Mouse (Mus musculus): ENCODE data around the gene Urm1. TPM values are rescaled to one million over a fixed set of nuclear protein-coding genes. Genes with fewer than 3 reads are reported as not detected.

Urm1 gene
- polyA plus RNA-seq, 1 experiment = 42.3 TPM

DNA sequence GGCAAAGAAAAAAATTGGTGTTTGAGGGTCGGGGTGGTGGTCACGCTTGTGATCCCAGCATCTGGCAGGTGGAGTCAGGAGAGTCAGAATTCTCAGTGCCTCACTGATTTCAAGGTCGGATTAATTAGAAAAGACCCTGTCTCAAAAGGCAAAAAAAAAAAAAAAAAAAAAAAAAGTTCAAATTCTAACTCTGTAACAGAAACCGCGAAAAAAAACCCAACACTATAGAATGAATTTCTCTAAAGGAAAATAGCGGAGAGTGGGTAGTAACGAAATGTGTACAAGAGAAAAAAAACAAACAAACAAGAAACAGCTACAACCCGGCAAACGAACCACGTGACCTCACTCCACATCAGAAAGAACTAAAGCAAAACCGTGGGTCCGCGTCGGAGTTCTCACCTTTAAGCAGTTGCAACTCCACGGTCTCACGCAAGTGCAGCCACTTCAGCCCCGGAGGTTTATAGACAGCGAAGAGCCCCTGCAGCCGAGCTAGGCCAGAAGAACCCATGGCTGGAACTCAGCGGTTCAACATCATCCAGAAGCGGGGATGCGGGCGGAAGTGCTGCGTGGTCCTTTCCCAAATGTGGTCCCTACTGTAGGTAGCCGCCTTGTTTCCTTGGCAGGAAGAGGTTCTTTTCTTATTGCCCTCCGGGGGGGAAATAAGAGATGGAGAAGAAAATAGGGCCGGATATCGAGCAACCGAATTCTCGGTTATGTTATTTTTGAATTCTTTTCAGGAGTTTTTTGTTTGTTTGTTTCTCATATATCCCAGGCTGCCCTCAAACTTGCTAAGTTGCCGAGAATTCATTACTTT is 32.6 kb upstream of the Urm1 start, which contains the start of gene Coq4:
TSS of gene Coq4 (plus strand) at position 390 of the 814 bp plus-strand sequence.
- 0 out of 2 replicates have a peak, but pooled peaks cover 3% of the 10 kb centered on the region for H3K4me1 ChIP-seq (ENCODE audit: control insufficient read depth, insufficient read depth, insufficient read length, low read length)

DNA sequence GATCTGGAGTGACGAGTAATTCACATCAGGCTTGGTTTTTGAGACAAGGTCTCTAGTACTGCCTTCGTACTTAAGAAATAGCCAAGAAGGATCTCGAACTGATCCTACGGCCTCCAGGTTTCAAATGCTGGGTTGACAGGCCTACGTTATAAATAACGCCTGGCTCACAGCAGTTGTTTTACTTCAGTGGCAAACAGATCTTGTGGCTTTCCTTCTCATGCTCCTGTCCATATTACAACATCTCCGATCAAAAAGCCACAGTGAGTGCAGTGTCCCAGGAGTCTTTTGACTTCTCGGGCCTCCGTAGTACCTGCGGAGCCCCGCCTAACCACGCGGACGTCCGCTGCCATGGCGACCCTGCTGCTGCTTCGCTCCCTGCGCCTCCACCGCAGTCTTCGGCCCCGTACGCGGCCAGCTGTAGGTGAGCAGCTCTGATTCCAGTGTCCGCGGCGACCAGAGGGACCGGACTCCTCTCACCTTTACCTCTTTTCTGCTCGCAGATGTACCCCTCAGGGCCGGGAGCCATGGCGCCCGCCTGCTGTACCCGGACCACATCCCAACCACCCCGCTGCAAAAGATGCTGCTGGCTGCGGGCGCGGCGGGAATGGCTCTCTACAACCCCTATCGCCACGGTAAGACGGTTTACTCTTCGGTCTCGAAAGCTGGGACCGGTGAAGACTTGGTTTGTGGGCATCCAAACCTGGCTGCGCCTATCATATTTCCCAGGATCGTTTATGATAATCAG is 31.8 kb upstream of the Urm1 start, which contains the start of gene Trub2:
TSS of gene Trub2 (minus strand) at position 566 of the 745 bp plus-strand sequence.
- Histone ChIP-seq H3K36me3 (ENCODE audit: control insufficient read depth, insufficient read depth, low read length) (peaks cover 30% of the 10 kb centered on the region), H3K27ac (ENCODE audit: insufficient read depth, low read depth, low read length) (peak within 1 kb of the TSS; percentile 66), H3K27me3 (ENCODE audit: control insufficient read depth, insufficient read depth, low read length) (no peaks in the 10 kb centered on the region), H3K4me1 (ENCODE audit: control insufficient read depth, insufficient read depth, insufficient read length, low read length) (peaks cover 8% of the 10 kb centered on the region; the same call in 1 of the 2 replicates), H3K4me3 (ENCODE audit: low read depth, low read length) (peak within 1 kb of the TSS; percentile 77)
- no peak for TF ChIP-seq CTCF (IDR thresholded peaks at IDR 0.05; ENCODE audit: extremely low read depth, insufficient read length, insufficient replicate concordance, low read depth, low read length)
- no peak for TF ChIP-seq POLR2A (IDR thresholded peaks at IDR 0.05; ENCODE audit: low read depth, low read length)
- under 1% methylated on average over 45 of the region's 45 CpGs for WGBS

More for the DNA sequence above, 32.6 kb upstream of the Urm1 start, which contains the start of gene Coq4:
- WGBS = 2% methylated on average over 31 of the region's 31 CpGs
- peak within 1 kb of the TSS; percentile 66 for H3K27ac ChIP-seq (ENCODE audit: insufficient read depth, low read depth, low read length)
- no peaks in the 10 kb centered on the region for H3K27me3 ChIP-seq (ENCODE audit: control insufficient read depth, insufficient read depth, low read length)
- TF ChIP-seq CTCF (IDR thresholded peaks at IDR 0.05; ENCODE audit: extremely low read depth, insufficient read length, insufficient replicate concordance, low read depth, low read length) = no peak
- peak; percentile 47; the same call in 1 of the 2 replicates for TF ChIP-seq POLR2A (IDR thresholded peaks at IDR 0.05; ENCODE audit: low read depth, low read length)
- peak within 1 kb of the TSS; percentile 77 for H3K4me3 ChIP-seq (ENCODE audit: low read depth, low read length)
- H3K36me3 ChIP-seq (ENCODE audit: control insufficient read depth, insufficient read depth, low read length) = peaks cover 36% of the 10 kb centered on the region

DNA sequence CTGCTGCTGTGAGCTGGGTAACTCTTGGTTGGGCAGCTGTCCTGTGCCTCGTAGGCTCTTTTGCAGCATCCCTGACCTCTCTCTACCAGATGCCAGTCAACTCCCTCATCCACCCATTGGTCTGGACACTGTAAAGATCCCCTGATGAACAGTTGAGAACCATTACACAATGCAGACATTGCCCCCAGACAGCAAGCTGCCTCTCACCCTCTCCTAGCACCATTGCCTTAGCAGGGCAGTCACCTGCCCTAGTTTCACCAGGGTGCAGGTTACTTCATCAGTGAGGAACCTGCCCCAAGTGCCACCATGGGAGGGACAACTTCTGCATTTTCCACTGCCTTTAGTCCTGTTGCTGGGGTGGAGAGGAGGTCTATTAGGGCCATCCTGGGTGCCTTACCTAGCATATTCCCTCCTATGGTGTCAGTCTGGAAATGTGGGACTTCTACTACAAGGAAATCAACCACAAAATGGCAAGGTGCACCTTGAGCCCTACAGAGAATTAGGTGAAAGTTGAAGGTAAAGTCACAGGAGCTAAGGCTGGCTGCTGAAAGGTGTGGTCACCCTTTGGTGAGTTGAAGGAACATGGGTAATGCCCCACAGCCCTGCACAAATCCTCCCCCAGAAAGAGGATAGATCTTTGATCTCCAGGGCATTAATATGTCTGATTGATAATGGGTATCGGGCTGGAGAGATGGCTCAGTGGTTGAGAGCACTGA is 26.9 kb upstream of the Urm1 start:
- Histone ChIP-seq H3K4me3 (ENCODE audit: low read depth, low read length) (no peak overlapping the region), H3K27ac (ENCODE audit: insufficient read depth, low read depth, low read length) (peak overlapping the region; percentile 98), H3K4me1 (ENCODE audit: control insufficient read depth, insufficient read depth, insufficient read length, low read length) (peaks cover 9% of the 10 kb centered on the region; the same call in 1 of the 2 replicates), H3K27me3 (ENCODE audit: control insufficient read depth, insufficient read depth, low read length) (no peaks in the 10 kb centered on the region), H3K36me3 (ENCODE audit: control insufficient read depth, insufficient read depth, low read length) (peaks cover 16% of the 10 kb centered on the region; the same call in 1 of the 2 replicates)
- WGBS = 48% methylated on average over 2 of the region's 2 CpGs
- TF ChIP-seq POLR2A (IDR thresholded peaks at IDR 0.05; ENCODE audit: low read depth, low read length) (no peak), CTCF (IDR thresholded peaks at IDR 0.05; ENCODE audit: extremely low read depth, insufficient read length, insufficient replicate concordance, low read depth, low read length) (no peak)

GRCm38 (mm10) chr2:29802075-29802826 is 17.6 kb upstream of the Urm1 start, which contains the start of gene Slc27a4:
Gene Slc27a4, plus strand, starts transcription at chr2:29802634.
- Histone ChIP-seq H3K4me3 (ENCODE audit: low read depth, low read length) (peak within 1 kb of the TSS; percentile 90), H3K4me1 (ENCODE audit: control insufficient read depth, insufficient read depth, insufficient read length, low read length) (peaks cover 8% of the 10 kb centered on the region), H3K27me3 (ENCODE audit: control insufficient read depth, insufficient read depth, low read length) (no peaks in the 10 kb centered on the region), H3K27ac (ENCODE audit: insufficient read depth, low read depth, low read length) (peak within 1 kb of the TSS; percentile 81), H3K36me3 (ENCODE audit: control insufficient read depth, insufficient read depth, low read length) (peaks cover 34% of the 10 kb centered on the region)
- TF ChIP-seq CTCF (IDR thresholded peaks at IDR 0.05; ENCODE audit: extremely low read depth, insufficient read length, insufficient replicate concordance, low read depth, low read length) (no peak), POLR2A (IDR thresholded peaks at IDR 0.05; ENCODE audit: low read depth, low read length) (peak; percentile 94)
- WGBS = 3% methylated on average over 28 of the region's 28 CpGs

GRCm38 (mm10) chr2:29802827-29803201 is 17.1 kb upstream of the Urm1 start:
- Histone ChIP-seq H3K27ac (ENCODE audit: insufficient read depth, low read depth, low read length) (peak overlapping the region; percentile 81), H3K36me3 (ENCODE audit: control insufficient read depth, insufficient read depth, low read length) (peaks cover 39% of the 10 kb centered on the region), H3K4me1 (ENCODE audit: control insufficient read depth, insufficient read depth, insufficient read length, low read length) (peaks cover 12% of the 10 kb centered on the region), H3K4me3 (ENCODE audit: low read depth, low read length) (peak overlapping the region; percentile 90), H3K27me3 (ENCODE audit: control insufficient read depth, insufficient read depth, low read length) (no peaks in the 10 kb centered on the region)
- WGBS = under 1% methylated on average over 39 of the region's 39 CpGs
- no peak for TF ChIP-seq CTCF (IDR thresholded peaks at IDR 0.05; ENCODE audit: extremely low read depth, insufficient read length, insufficient replicate concordance, low read depth, low read length)
- TF ChIP-seq POLR2A (IDR thresholded peaks at IDR 0.05; ENCODE audit: low read depth, low read length) = no peak

DNA sequence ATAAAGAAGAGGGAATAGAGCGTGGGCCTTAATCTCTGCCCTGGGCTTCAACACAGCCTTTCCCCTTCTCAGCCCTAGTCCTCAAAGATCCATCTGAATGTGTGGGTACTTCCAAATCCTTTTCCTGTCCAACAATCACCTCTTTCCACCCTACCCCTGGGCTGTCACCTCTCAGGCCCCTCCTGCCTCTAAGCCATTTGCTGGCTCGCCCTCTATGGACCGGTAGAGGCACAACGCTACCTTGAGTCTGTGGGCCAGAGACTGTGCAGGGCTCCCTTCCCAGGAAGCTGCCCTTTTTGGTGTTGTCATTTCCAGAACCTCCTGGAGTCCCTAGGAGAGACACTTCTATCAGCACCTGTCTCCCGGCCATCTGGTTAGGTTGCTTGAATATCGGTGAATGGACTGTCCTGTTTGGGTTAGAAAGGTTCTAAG is 16.5 kb upstream of the Urm1 start:
- H3K36me3 ChIP-seq (ENCODE audit: control insufficient read depth, insufficient read depth, low read length) = peaks cover 43% of the 10 kb centered on the region
- H3K4me1 ChIP-seq (ENCODE audit: control insufficient read depth, insufficient read depth, insufficient read length, low read length) = peaks cover 14% of the 10 kb centered on the region
- 21% methylated on average over 6 of the region's 6 CpGs for WGBS
- H3K4me3 ChIP-seq (ENCODE audit: low read depth, low read length) = peak overlapping the region; percentile 90
- TF ChIP-seq CTCF (IDR thresholded peaks at IDR 0.05; ENCODE audit: extremely low read depth, insufficient read length, insufficient replicate concordance, low read depth, low read length) (peak; percentile 41; the same call in 1 of the 2 replicates), POLR2A (IDR thresholded peaks at IDR 0.05; ENCODE audit: low read depth, low read length) (no peak)
- no peaks in the 10 kb centered on the region for H3K27me3 ChIP-seq (ENCODE audit: control insufficient read depth, insufficient read depth, low read length)
- peak overlapping the region; percentile 81 for H3K27ac ChIP-seq (ENCODE audit: insufficient read depth, low read depth, low read length)
